Mouse (Mus musculus): ENCODE measurements around the gene Tmem229a. TPM values are rescaled to one million over a fixed set of nuclear protein-coding genes. Genes with fewer than 3 reads are reported as not detected.

The Tmem229a gene
- polyA plus RNA-seq (2014; fragmentation: Nextera tagmentation; extraction: Ambion mirVana): 4.7 and 5.3 TPM in 2 replicates

- Histone ChIP-seq H3K4me2 (ENCODE audit: low read depth, low read length) (peak within 1 kb of the TSS; percentile 66), H3K4me3 (ENCODE audit: low read depth, low read length) (peak within 1 kb of the TSS; percentile 76), H3K36me3 (ENCODE audit: control insufficient read depth, insufficient read depth, low read length) (no peaks in the 10 kb centered on the region), H3K27me3 (ENCODE audit: control insufficient read depth, insufficient read depth, low read length) (peaks cover 2% of the 10 kb centered on the region; the same call in 1 of the 2 replicates), H3K4me1 (ENCODE audit: control insufficient read depth, insufficient read depth, low read length) (0 out of 2 replicates have a peak, but pooled peaks cover 4% of the 10 kb centered on the region), H3K9ac (replicated peaks; ENCODE audit: low read depth, low read length) (peak within 1 kb of the TSS; percentile 94), H3K27ac (ENCODE audit: low read depth, low read length) (peak within 1 kb of the TSS; percentile 86), H3K9me3 (ENCODE audit: control insufficient read depth, low read length) (no peaks in the 10 kb centered on the region)
- WGBS: under 1% methylated on average over 38 of the region's 46 CpGs
- ATAC-seq (ENCODE audit: low read depth): peak; percentile 90
These were observed at the start of gene Tmem229a for GRCm38 (mm10) chr6:24955946-24956585. TSS of gene Tmem229a (minus strand) at chr6:24956297.

GRCm38 (mm10) chr6:24993754-24994153, 37.7 kb upstream of the Tmem229a start:
- no peaks in the 10 kb centered on the region for H3K27me3 ChIP-seq (ENCODE audit: control insufficient read depth, insufficient read depth, low read length)
- H3K36me3 ChIP-seq (ENCODE audit: control insufficient read depth, insufficient read depth, low read length): no peaks in the 10 kb centered on the region
- no peak overlapping the region for H3K9ac ChIP-seq (replicated peaks; ENCODE audit: low read depth, low read length)
- no peaks in the 10 kb centered on the region for H3K9me3 ChIP-seq (ENCODE audit: control insufficient read depth, low read length)
- ATAC-seq (ENCODE audit: low read depth): no peak
- no peaks in the 10 kb centered on the region for H3K4me1 ChIP-seq (ENCODE audit: control insufficient read depth, insufficient read depth, low read length)
- H3K4me3 ChIP-seq (ENCODE audit: low read depth, low read length): no peak overlapping the region
- 66% methylated on average over 2 of the region's 2 CpGs for WGBS
- no peak overlapping the region for H3K27ac ChIP-seq (ENCODE audit: low read depth, low read length)
- H3K4me2 ChIP-seq (ENCODE audit: low read depth, low read length): no peak overlapping the region

GRCm38 (mm10) chr6:24989836-24990235, 33.7 kb upstream of the Tmem229a start:
- Histone ChIP-seq H3K27me3 (ENCODE audit: control insufficient read depth, insufficient read depth, low read length) (no peaks in the 10 kb centered on the region), H3K9ac (replicated peaks; ENCODE audit: low read depth, low read length) (no peak overlapping the region), H3K4me2 (ENCODE audit: low read depth, low read length) (no peak overlapping the region), H3K9me3 (ENCODE audit: control insufficient read depth, low read length) (no peaks in the 10 kb centered on the region), H3K27ac (ENCODE audit: low read depth, low read length) (no peak overlapping the region), H3K4me1 (ENCODE audit: control insufficient read depth, insufficient read depth, low read length) (no peaks in the 10 kb centered on the region), H3K4me3 (ENCODE audit: low read depth, low read length) (no peak overlapping the region), H3K36me3 (ENCODE audit: control insufficient read depth, insufficient read depth, low read length) (no peaks in the 10 kb centered on the region)
- no peak for ATAC-seq (ENCODE audit: low read depth)

GRCm38 (mm10) chr6:24976176-24976575, 20.1 kb upstream of the Tmem229a start:
- WGBS: 37% methylated on average over 2 of the region's 2 CpGs

GRCm38 (mm10) chr6:24968471-24969223, 12.6 kb upstream of the Tmem229a start:
- 90% methylated on average over 3 of the region's 3 CpGs for WGBS
- no peak overlapping the region for H3K4me2 ChIP-seq (ENCODE audit: low read depth, low read length)
- no peak for ATAC-seq (ENCODE audit: low read depth)
- H3K36me3 ChIP-seq (ENCODE audit: control insufficient read depth, insufficient read depth, low read length): no peaks in the 10 kb centered on the region
- no peaks in the 10 kb centered on the region for H3K27me3 ChIP-seq (ENCODE audit: control insufficient read depth, insufficient read depth, low read length)
- no peaks in the 10 kb centered on the region for H3K4me1 ChIP-seq (ENCODE audit: control insufficient read depth, insufficient read depth, low read length)
- no peak overlapping the region for H3K27ac ChIP-seq (ENCODE audit: low read depth, low read length)
- no peak overlapping the region for H3K4me3 ChIP-seq (ENCODE audit: low read depth, low read length)
- no peak overlapping the region for H3K9ac ChIP-seq (replicated peaks; ENCODE audit: low read depth, low read length)
- no peaks in the 10 kb centered on the region for H3K9me3 ChIP-seq (ENCODE audit: control insufficient read depth, low read length)

More at GRCm38 (mm10) chr6:24976176-24976575, 20.1 kb upstream of the Tmem229a start:
- Histone ChIP-seq H3K9ac (replicated peaks; ENCODE audit: low read depth, low read length) (no peak overlapping the region), H3K4me2 (ENCODE audit: low read depth, low read length) (no peak overlapping the region), H3K27ac (ENCODE audit: low read depth, low read length) (no peak overlapping the region), H3K4me1 (ENCODE audit: control insufficient read depth, insufficient read depth, low read length) (no peaks in the 10 kb centered on the region), H3K9me3 (ENCODE audit: control insufficient read depth, low read length) (no peaks in the 10 kb centered on the region), H3K36me3 (ENCODE audit: control insufficient read depth, insufficient read depth, low read length) (no peaks in the 10 kb centered on the region), H3K27me3 (ENCODE audit: control insufficient read depth, insufficient read depth, low read length) (no peaks in the 10 kb centered on the region), H3K4me3 (ENCODE audit: low read depth, low read length) (no peak overlapping the region)
- no peak for ATAC-seq (ENCODE audit: low read depth)

- H3K4me2 ChIP-seq (ENCODE audit: low read depth, low read length): no peak overlapping the region
- H3K4me1 ChIP-seq (ENCODE audit: control insufficient read depth, insufficient read depth, low read length): no peaks in the 10 kb centered on the region
- no peak for ATAC-seq (ENCODE audit: low read depth)
- no peaks in the 10 kb centered on the region for H3K36me3 ChIP-seq (ENCODE audit: control insufficient read depth, insufficient read depth, low read length)
- H3K9ac ChIP-seq (replicated peaks; ENCODE audit: low read depth, low read length): no peak overlapping the region
- H3K4me3 ChIP-seq (ENCODE audit: low read depth, low read length): no peak overlapping the region
- H3K9me3 ChIP-seq (ENCODE audit: control insufficient read depth, low read length): no peaks in the 10 kb centered on the region
- H3K27ac ChIP-seq (ENCODE audit: low read depth, low read length): no peak overlapping the region
- H3K27me3 ChIP-seq (ENCODE audit: control insufficient read depth, insufficient read depth, low read length): no peaks in the 10 kb centered on the region
- WGBS: 95% methylated on average over 7 of the region's 7 CpGs
These were observed 11.6 kb upstream of the Tmem229a start for GRCm38 (mm10) chr6:24967726-24968125.

GRCm38 (mm10) chr6:24966010-24966682, 10.0 kb upstream of the Tmem229a start:
- WGBS: 81% methylated on average over 2 of the region's 2 CpGs

GRCm38 (mm10) chr6:24963754-24964153, 7.7 kb upstream of the Tmem229a start:
- Histone ChIP-seq H3K36me3 (ENCODE audit: control insufficient read depth, insufficient read depth, low read length) (no peaks in the 10 kb centered on the region), H3K27me3 (ENCODE audit: control insufficient read depth, insufficient read depth, low read length) (no peaks in the 10 kb centered on the region), H3K4me2 (ENCODE audit: low read depth, low read length) (no peak overlapping the region), H3K9ac (replicated peaks; ENCODE audit: low read depth, low read length) (no peak overlapping the region), H3K9me3 (ENCODE audit: control insufficient read depth, low read length) (no peaks in the 10 kb centered on the region), H3K4me1 (ENCODE audit: control insufficient read depth, insufficient read depth, low read length) (no peaks in the 10 kb centered on the region), H3K4me3 (ENCODE audit: low read depth, low read length) (no peak overlapping the region), H3K27ac (ENCODE audit: low read depth, low read length) (no peak overlapping the region)
- WGBS: 89% methylated on average over 5 of the region's 5 CpGs
- no peak for ATAC-seq (ENCODE audit: low read depth)

More at GRCm38 (mm10) chr6:24966010-24966682, 10.0 kb upstream of the Tmem229a start:
- Histone ChIP-seq H3K4me3 (ENCODE audit: low read depth, low read length) (no peak overlapping the region), H3K4me2 (ENCODE audit: low read depth, low read length) (no peak overlapping the region), H3K27me3 (ENCODE audit: control insufficient read depth, insufficient read depth, low read length) (no peaks in the 10 kb centered on the region), H3K9me3 (ENCODE audit: control insufficient read depth, low read length) (no peaks in the 10 kb centered on the region), H3K9ac (replicated peaks; ENCODE audit: low read depth, low read length) (no peak overlapping the region), H3K4me1 (ENCODE audit: control insufficient read depth, insufficient read depth, low read length) (no peaks in the 10 kb centered on the region), H3K36me3 (ENCODE audit: control insufficient read depth, insufficient read depth, low read length) (no peaks in the 10 kb centered on the region), H3K27ac (ENCODE audit: low read depth, low read length) (no peak overlapping the region)
- no peak for ATAC-seq (ENCODE audit: low read depth)
